Mouse (Mus musculus) embryonic fibroblast, embryonic 13.5 days (primary cell): ENCODE measurements around the gene Dcaf8.

Experiments
- CTCF ChIP-seq: IDR thresholded peaks from 2 replicates; pipeline ENCODE4 v1.5.1; 2011; ENCODE audit warnings: mild to moderate bottlenecking, control low read depth, low read length, moderate library complexity, borderline replicate concordance; ENCODE audit not compliant: insufficient read depth
- POLR2A ChIP-seq: IDR thresholded peaks from 2 replicates; pipeline ENCODE4 v1.6.1; 2011; ENCODE audit warnings: low read depth, mild to moderate bottlenecking, control low read depth, low read length, moderate library complexity

DNA sequence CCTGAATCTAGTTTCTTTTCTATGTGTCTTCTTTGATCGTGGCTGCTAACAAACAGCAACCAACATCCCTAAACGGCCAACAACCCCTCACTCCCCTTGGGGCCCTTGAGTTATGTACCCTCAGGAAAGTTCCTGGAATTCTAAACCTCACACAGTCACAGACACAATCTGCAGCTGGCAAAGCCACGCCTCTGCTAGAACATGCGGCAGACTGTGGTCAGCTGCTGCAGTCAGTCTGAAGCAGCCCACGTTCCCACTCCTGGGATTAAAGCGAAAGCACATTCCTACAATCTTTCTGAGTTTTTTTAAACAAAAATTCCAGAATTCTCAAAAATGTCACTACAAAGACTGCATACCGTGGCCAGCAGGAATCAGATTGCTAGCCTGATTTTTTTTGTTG lies 14.3 kb upstream of the Dcaf8 start:
- TF ChIP-seq POLR2A (no peak), CTCF (no peak)
